Mouse (Mus musculus) thymus, postnatal 0 days (tissue): ENCODE results near the gene Acsm2. TPM values are rescaled to one million over a fixed set of nuclear protein-coding genes. Genes with fewer than 3 reads are reported as not detected.

Source experiments
- polyA plus RNA-seq: library from polyadenylated mRNA; unstranded; fragments of >200 nt; fragmentation: Nextera tagmentation; extraction: Ambion mirVana; gene quantifications from 2 replicates; pipeline ENCODE4 v1.2.1, GENCODE M21; 2015

The Acsm2 gene
- polyA plus RNA-seq, 1 experiment from 2014 or later = not detected

Other genes with a start within 250 kb of the Acsm2 start
- 3.3 and 4.4 TPM in 2 replicates for gene Gp2, start 95.1 kb upstream of the Acsm2 start, polyA plus RNA-seq
- gene Umod, start 75.1 kb upstream of the Acsm2 start, polyA plus RNA-seq = 0.22 and 0.24 TPM in 2 replicates
- not detected in 2 replicates for gene Acsm5, start 34.9 kb upstream of the Acsm2 start, polyA plus RNA-seq
- gene Pdilt, start 30.9 kb upstream of the Acsm2 start, polyA plus RNA-seq = not detected in 2 replicates
- 0.13 TPM in 1 of 2 replicates, not detected in the other for gene Acsm1, start 52.7 kb downstream of the Acsm2 start, polyA plus RNA-seq
- gene Acsm4, start 135.7 kb downstream of the Acsm2 start, polyA plus RNA-seq = 0.07 and 0.08 TPM in 2 replicates
- 84.6 and 85.9 TPM in 2 replicates for gene Thumpd1, start 166.5 kb downstream of the Acsm2 start, polyA plus RNA-seq
- 0.08 and 0.09 TPM in 2 replicates for gene Acsm3, start 206.6 kb downstream of the Acsm2 start, polyA plus RNA-seq
- 11.9 and 12.8 TPM in 2 replicates for gene Rexo5, start 239.7 kb downstream of the Acsm2 start, polyA plus RNA-seq
- gene Eri2, start 239.7 kb downstream of the Acsm2 start, polyA plus RNA-seq = 14.0 and 14.5 TPM in 2 replicates